Mouse (Mus musculus) small intestine, adult 2 months (tissue): ENCODE results near the gene Sphk2.

Experiments used
- CTCF ChIP-seq: fragments of 200-500 bp; IDR thresholded peaks from 2 replicates; pipeline ENCODE4 v1.5.1; 2012; ENCODE audit warnings: low read depth, mild to moderate bottlenecking, control low read depth, inconsistent platforms, low read length, moderate library complexity, mixed read lengths; ENCODE audit not compliant: insufficient replicate concordance, insufficient read length; ENCODE audit errors: extremely low read depth
- POLR2A ChIP-seq: fragments of 200-500 bp; IDR thresholded peaks from 2 replicates; pipeline ENCODE4 v1.6.1; 2012; ENCODE audit warnings: low read depth, mild to moderate bottlenecking, control low read depth, inconsistent platforms, low read length, moderate library complexity

DNA sequence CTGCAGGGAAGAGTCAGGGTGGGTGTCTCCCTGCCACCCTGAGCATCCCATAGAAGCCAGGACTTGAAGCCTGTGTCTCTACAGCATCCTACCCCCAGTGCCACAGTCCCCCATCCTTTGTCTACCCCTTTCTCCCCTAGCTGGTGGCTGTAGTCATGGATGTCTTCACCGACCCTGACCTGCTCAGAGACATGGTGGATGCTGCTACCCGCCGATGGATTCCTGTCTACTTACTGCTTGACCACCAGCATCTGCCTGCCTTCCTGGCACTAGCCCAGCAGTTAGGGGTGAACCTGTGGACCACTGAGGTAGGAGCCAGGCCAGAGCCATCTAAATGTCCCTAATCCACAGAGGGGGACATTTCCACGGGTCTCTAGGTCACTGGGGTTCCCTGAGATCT, 5.5 kb upstream of the Sphk2 start:
- TF ChIP-seq POLR2A (no peak), CTCF (no peak)
